Mouse (Mus musculus) lung, postnatal 0 days (tissue): ENCODE results near the gene Hira. TPM values are rescaled to one million over a fixed set of nuclear protein-coding genes. Genes with fewer than 3 reads are reported as not detected.

Experiments used
- ATAC-seq: fragments of 200-750 bp; cut with Nextera tagmentation; 2 replicates; pipeline ENCODE4 v1.8.0; 2017; ENCODE audit warnings: moderate library complexity
- DNase-seq: peaks from one replicate; pipeline ENCODE4 v3.0.0-alpha.2; 2016; ENCODE audit warnings: low spot score
- H3K27ac ChIP-seq: fragments of 300-500 bp; sonication (generic); 2 replicates; pipeline ENCODE4 v1.5.1; 2014; ENCODE audit warnings: antibody characterized with exemption, mild to moderate bottlenecking, low read length, mixed read lengths
- H3K27me3 ChIP-seq: fragments of 300-500 bp; sonication (generic); replicated peaks from 2 replicates; pipeline ENCODE4 v1.6.1; 2014; ENCODE audit warnings: low read length, mixed read lengths; ENCODE audit not compliant: insufficient read depth
- H3K36me3 ChIP-seq: fragments of 300-500 bp; sonication (generic); 2 replicates; pipeline ENCODE4 v1.6.1; 2014; ENCODE audit warnings: low read length, mixed read lengths; ENCODE audit not compliant: insufficient read depth
- H3K4me1 ChIP-seq: fragments of 300-500 bp; sonication (generic); 2 replicates; pipeline ENCODE4 v1.6.1; 2014; ENCODE audit warnings: antibody characterized with exemption, low read depth, low read length, mixed read lengths; ENCODE audit not compliant: insufficient read depth
- H3K4me2 ChIP-seq: fragments of 300-500 bp; sonication (generic); replicated peaks from 2 replicates; pipeline ENCODE4 v1.6.1; 2014; ENCODE audit warnings: low read depth, mild to moderate bottlenecking, low read length, moderate library complexity, mixed read lengths
- H3K4me3 ChIP-seq: fragments of 300-500 bp; sonication (generic); 2 replicates; pipeline ENCODE4 v1.5.1; 2014; ENCODE audit warnings: low read depth, low read length
- H3K9ac ChIP-seq: fragments of 300-500 bp; sonication (generic); replicated peaks from 2 replicates; pipeline ENCODE4 v1.6.1; 2014; ENCODE audit warnings: low read depth, mild to moderate bottlenecking
- H3K9me3 ChIP-seq: fragments of 300-500 bp; sonication (generic); 2 replicates; pipeline ENCODE4 v1.6.1; 2016; ENCODE audit warnings: low read length, mixed read lengths
- CTCF ChIP-seq: IDR thresholded peaks from 2 replicates; pipeline ENCODE4 v1.5.1; 2016; ENCODE audit warnings: antibody characterized with exemption, mild to moderate bottlenecking
- EP300 ChIP-seq: IDR thresholded peaks from 2 replicates; pipeline ENCODE4 v1.6.1; 2016; ENCODE audit warnings: antibody characterized with exemption, mild to moderate bottlenecking, control low read depth
- WGBS: fragments of 180-500 bp; shearing (Covaris S2); extraction: QIAGEN DNeasy Blood & Tissue Kit; methylation state at CpG from one replicate; pipeline ENCODE4 v1.1.7; 2014; 5-methylcytosine and 5-hydroxymethylcytosine counted together
- polyA plus RNA-seq: library from polyadenylated mRNA; unstranded; fragments of >200 nt; fragmentation: Nextera tagmentation; extraction: Ambion mirVana; gene quantifications from 2 replicates; pipeline ENCODE4 v1.2.1, GENCODE M21; 2015

The Hira gene
- polyA plus RNA-seq, 1 experiment from 2014 or later = 8.4 TPM

- WGBS = 90% methylated on average over 1 of the region's 1 CpGs
- H3K9me3 ChIP-seq = no peaks in the 10 kb centered on the region
- no peak for DNase-seq
- no peaks in the 10 kb centered on the region for H3K27me3 ChIP-seq
- no peak overlapping the region for H3K27ac ChIP-seq
- H3K36me3 ChIP-seq = peaks cover 10% of the 10 kb centered on the region; the same call in 1 of the 2 replicates
- TF ChIP-seq EP300 (no peak), CTCF (no peak)
- H3K4me3 ChIP-seq = no peak overlapping the region
- no peaks in the 10 kb centered on the region for H3K4me1 ChIP-seq
- no peak for ATAC-seq
- H3K4me2 ChIP-seq = no peak overlapping the region
- H3K9ac ChIP-seq = no peak overlapping the region
Measured at GRCm38 (mm10) chr16:18905648-18906047, 28.8 kb downstream of the Hira start.

- no peak overlapping the region for H3K4me2 ChIP-seq
- H3K4me3 ChIP-seq = no peak overlapping the region
- H3K9ac ChIP-seq = no peak overlapping the region
- peaks cover 12% of the 10 kb centered on the region; the same call in 1 of the 2 replicates for H3K36me3 ChIP-seq
- DNase-seq (no peak), ATAC-seq (no peak)
- H3K27me3 ChIP-seq = no peaks in the 10 kb centered on the region
- H3K27ac ChIP-seq = no peak overlapping the region
- no peaks in the 10 kb centered on the region for H3K9me3 ChIP-seq
- no peak for TF ChIP-seq CTCF
- TF ChIP-seq EP300 = no peak
- WGBS = 95% methylated on average over 4 of the region's 4 CpGs
- H3K4me1 ChIP-seq = no peaks in the 10 kb centered on the region
Measured at GRCm38 (mm10) chr16:18916064-18916463, 39.2 kb downstream of the Hira start.

- Histone ChIP-seq H3K4me3 (no peak overlapping the region), H3K27me3 (no peaks in the 10 kb centered on the region), H3K9ac (no peak overlapping the region), H3K9me3 (no peaks in the 10 kb centered on the region), H3K4me2 (no peak overlapping the region), H3K4me1 (no peaks in the 10 kb centered on the region), H3K36me3 (peaks cover 43% of the 10 kb centered on the region), H3K27ac (no peak overlapping the region)
- TF ChIP-seq EP300 (no peak), CTCF (no peak)
- no peak for ATAC-seq
- 84% methylated on average over 2 of the region's 2 CpGs for WGBS
- DNase-seq = no peak
Measured at GRCm38 (mm10) chr16:18921771-18922170, 44.9 kb downstream of the Hira start.

GRCm38 (mm10) chr16:18927963-18928362 is 51.1 kb downstream of the Hira start:
- DNase-seq (peak; percentile 55), ATAC-seq (peak; percentile 96)
- TF ChIP-seq CTCF (no peak), EP300 (peak; percentile 76)
- H3K9me3 ChIP-seq = no peaks in the 10 kb centered on the region
- H3K9ac ChIP-seq = no peak overlapping the region
- no peaks in the 10 kb centered on the region for H3K4me1 ChIP-seq
- H3K4me3 ChIP-seq = no peak overlapping the region
- H3K36me3 ChIP-seq = peaks cover 37% of the 10 kb centered on the region
- no peak overlapping the region; the same call in 1 of the 2 replicates for H3K27ac ChIP-seq
- WGBS = 82% methylated on average over 1 of the region's 1 CpGs
- H3K4me2 ChIP-seq = no peak overlapping the region
- no peaks in the 10 kb centered on the region for H3K27me3 ChIP-seq

- no peak for DNase-seq
- WGBS = 57% methylated on average over 5 of the region's 5 CpGs
- peaks cover 15% of the 10 kb centered on the region; the same call in 1 of the 2 replicates for H3K36me3 ChIP-seq
Measured at GRCm38 (mm10) chr16:18938321-18939082, 61.7 kb downstream of the Hira start.

GRCm38 (mm10) chr16:18943906-18944305 is 67.1 kb downstream of the Hira start:
- Histone ChIP-seq H3K4me1 (no peaks in the 10 kb centered on the region), H3K9me3 (no peaks in the 10 kb centered on the region), H3K4me2 (no peak overlapping the region), H3K4me3 (no peak overlapping the region), H3K9ac (no peak overlapping the region), H3K27me3 (no peaks in the 10 kb centered on the region), H3K27ac (no peak overlapping the region), H3K36me3 (peaks cover 17% of the 10 kb centered on the region)
- 96% methylated on average over 6 of the region's 6 CpGs for WGBS
- ATAC-seq (no peak), DNase-seq (no peak)
- TF ChIP-seq EP300 (no peak), CTCF (no peak)

More at GRCm38 (mm10) chr16:18938321-18939082, 61.7 kb downstream of the Hira start:
- no peak for TF ChIP-seq EP300
- TF ChIP-seq CTCF = no peak
- Histone ChIP-seq H3K27me3 (no peaks in the 10 kb centered on the region), H3K27ac (no peak overlapping the region), H3K9ac (no peak overlapping the region), H3K4me1 (no peaks in the 10 kb centered on the region), H3K4me2 (no peak overlapping the region), H3K4me3 (no peak overlapping the region), H3K9me3 (no peaks in the 10 kb centered on the region)
- ATAC-seq = no peak
